Mouse (Mus musculus): ENCODE measurements around the gene Acp7.

- TF ChIP-seq CTCF (IDR thresholded peaks at IDR 0.05; ENCODE audit: control insufficient read depth, insufficient read depth, insufficient replicate concordance, low read depth, low read length): peak; percentile 67; the same call in 1 of the 2 replicates
- TF ChIP-seq POLR2A (IDR thresholded peaks at IDR 0.05; ENCODE audit: control insufficient read depth, low read depth, low read length): no peak
Observed at GRCm38 (mm10) chr7:28601029-28601428, 30.1 kb downstream of the Acp7 start.

Measured in testis, adult 2 months (tissue).